Mouse (Mus musculus) stomach, embryonic 16.5 days (tissue): ENCODE measurements around the gene Gm44973. TPM values are rescaled to one million over a fixed set of nuclear protein-coding genes. Genes with fewer than 3 reads are reported as not detected.
"Not testable (repeated sequence)": the region's sequence is repeated elsewhere in the genome, so short reads cannot be mapped to it uniquely, and the experiment has no call there.

Source experiments
- ATAC-seq: fragments of 200-750 bp; cut with Nextera tagmentation; 2 replicates; pipeline ENCODE4 v1.8.0; 2017; ENCODE audit warnings: moderate number of reproducible peaks, moderate TSS enrichment; ENCODE audit not compliant: insufficient read depth, low FRiP score
- H3K27ac ChIP-seq: fragments of 300-500 bp; sonication (generic); 2 replicates; pipeline ENCODE4 v1.5.1; 2014; ENCODE audit warnings: low read length
- H3K27me3 ChIP-seq: fragments of 300-500 bp; sonication (generic); 2 replicates; pipeline ENCODE4 v1.6.1; 2014; ENCODE audit warnings: low read length, control low read depth, mixed read lengths; ENCODE audit not compliant: control insufficient read depth, insufficient read depth
- H3K36me3 ChIP-seq: fragments of 300-500 bp; sonication (generic); 2 replicates; pipeline ENCODE4 v1.6.1; 2014; ENCODE audit warnings: low read length; ENCODE audit not compliant: control insufficient read depth, insufficient read depth
- H3K4me1 ChIP-seq: fragments of 300-500 bp; sonication (generic); 2 replicates; pipeline ENCODE4 v1.6.1; 2014; ENCODE audit warnings: low read length, control low read depth, mixed read lengths; ENCODE audit not compliant: control insufficient read depth, insufficient read depth
- H3K4me2 ChIP-seq: fragments of 300-500 bp; sonication (generic); 2 replicates; pipeline ENCODE4 v1.6.1; 2014; ENCODE audit warnings: low read depth, low read length, mixed read lengths
- H3K4me3 ChIP-seq: fragments of 300-500 bp; sonication (generic); replicated peaks from 2 replicates; pipeline ENCODE4 v1.5.1; 2014; ENCODE audit warnings: mild to moderate bottlenecking, low read length
- H3K9ac ChIP-seq: fragments of 300-500 bp; sonication (generic); 2 replicates; pipeline ENCODE4 v1.6.1; 2014; ENCODE audit warnings: low read length
- H3K9me3 ChIP-seq: fragments of 300-500 bp; sonication (generic); replicated peaks from 2 replicates; pipeline ENCODE4 v1.6.1; 2016; ENCODE audit warnings: low read length, control low read depth; ENCODE audit not compliant: control insufficient read depth
- WGBS: fragments of 180-500 bp; shearing (Covaris S2); extraction: QIAGEN DNeasy Blood & Tissue Kit; methylation state at CpG from one replicate; pipeline ENCODE4 v1.1.7; 2014; 5-methylcytosine and 5-hydroxymethylcytosine counted together
- polyA plus RNA-seq: library from polyadenylated mRNA; unstranded; fragments of >200 nt; fragmentation: Nextera tagmentation; extraction: Ambion mirVana; gene quantifications from 2 replicates; pipeline ENCODE4 v1.2.1, GENCODE M21; 2015

Gm44973 gene
- polyA plus RNA-seq, 1 experiment from 2014 or later = 1.3 TPM

GRCm38 (mm10) chr7:4993999-4994788, 21.1 kb upstream of the Gm44973 start:
- H3K27ac ChIP-seq = no peak overlapping the region
- H3K4me3 ChIP-seq = no peak overlapping the region
- WGBS = 61% methylated on average over 59 of the region's 59 CpGs
- 0 out of 2 replicates have a peak overlapping the region, but pooled peaks have one; percentile 15 for H3K4me2 ChIP-seq
- peaks cover 16% of the 10 kb centered on the region for H3K4me1 ChIP-seq
- H3K9ac ChIP-seq = no peak overlapping the region
- H3K9me3 ChIP-seq = peaks cover 4% of the 10 kb centered on the region; the same call in 1 of the 2 replicates
- H3K27me3 ChIP-seq = no peaks in the 10 kb centered on the region
- H3K36me3 ChIP-seq = peaks cover 15% of the 10 kb centered on the region
- ATAC-seq = no peak

- Histone ChIP-seq H3K9me3 (peaks cover 4% of the 10 kb centered on the region; the same call in 1 of the 2 replicates), H3K36me3 (peaks cover 15% of the 10 kb centered on the region), H3K27ac (peak overlapping the region; percentile 68), H3K4me3 (peak overlapping the region; percentile 80), H3K27me3 (no peaks in the 10 kb centered on the region), H3K9ac (peak overlapping the region; percentile 91), H3K4me2 (peak overlapping the region; percentile 77), H3K4me1 (peaks cover 16% of the 10 kb centered on the region)
- WGBS = 4% methylated on average over 19 of the region's 19 CpGs
- peak; percentile 55 for ATAC-seq
Observed at GRCm38 (mm10) chr7:4995268-4996002, 19.9 kb upstream of the Gm44973 start.

GRCm38 (mm10) chr7:4996003-4996895, 19.0 kb upstream of the Gm44973 start, which contains the start of gene Zfp579:
TSS of gene Zfp579 (minus strand) at chr7:4996158.
- peak; percentile 91 for ATAC-seq
- peaks cover 15% of the 10 kb centered on the region for H3K36me3 ChIP-seq
- no peaks in the 10 kb centered on the region for H3K27me3 ChIP-seq
- H3K27ac ChIP-seq = peak within 1 kb of the TSS; percentile 68
- 8% methylated on average over 14 of the region's 26 CpGs for WGBS
- peak within 1 kb of the TSS; percentile 80 for H3K4me3 ChIP-seq
- H3K4me2 ChIP-seq = peak within 1 kb of the TSS; percentile 77
- H3K9ac ChIP-seq = peak within 1 kb of the TSS; percentile 91
- H3K9me3 ChIP-seq = peaks cover 4% of the 10 kb centered on the region; the same call in 1 of the 2 replicates
- H3K4me1 ChIP-seq = peaks cover 16% of the 10 kb centered on the region

- no peak overlapping the region for H3K27ac ChIP-seq
- H3K4me3 ChIP-seq = no peak overlapping the region; the same call in 1 of the 2 replicates
- peak overlapping the region; percentile 77 for H3K4me2 ChIP-seq
- H3K36me3 ChIP-seq = peaks cover 15% of the 10 kb centered on the region
- no peak overlapping the region for H3K9ac ChIP-seq
- no peak for ATAC-seq
- no peaks in the 10 kb centered on the region for H3K27me3 ChIP-seq
- peaks cover 4% of the 10 kb centered on the region; the same call in 1 of the 2 replicates for H3K9me3 ChIP-seq
- 58% methylated on average over 6 of the region's 8 CpGs for WGBS
- H3K4me1 ChIP-seq = peaks cover 16% of the 10 kb centered on the region
Observed at GRCm38 (mm10) chr7:4996934-4997333, 18.4 kb upstream of the Gm44973 start.

GRCm38 (mm10) chr7:4999876-5000275, 15.4 kb upstream of the Gm44973 start:
- H3K9me3 ChIP-seq = no peaks in the 10 kb centered on the region
- no peak overlapping the region for H3K9ac ChIP-seq
- no peaks in the 10 kb centered on the region for H3K36me3 ChIP-seq
- no peaks in the 10 kb centered on the region for H3K27me3 ChIP-seq
- no peak overlapping the region for H3K27ac ChIP-seq
- H3K4me3 ChIP-seq = no peak overlapping the region
- no peak for ATAC-seq
- 64% methylated on average over 2 of the region's 2 CpGs for WGBS
- H3K4me1 ChIP-seq = peaks cover 12% of the 10 kb centered on the region
- H3K4me2 ChIP-seq = no peak overlapping the region

GRCm38 (mm10) chr7:5002876-5003275, 12.4 kb upstream of the Gm44973 start:
- H3K27ac ChIP-seq, ATAC-seq, H3K9ac ChIP-seq, H3K4me1 ChIP-seq, H3K27me3 ChIP-seq, H3K9me3 ChIP-seq, H3K4me2 ChIP-seq, H3K4me3 ChIP-seq: not testable (repeated sequence)
- WGBS = 69% methylated on average over 8 of the region's 8 CpGs
- H3K36me3 ChIP-seq = peaks cover 12% of the 10 kb centered on the region

GRCm38 (mm10) chr7:5008229-5008628, 7.1 kb upstream of the Gm44973 start:
- Histone ChIP-seq H3K4me3 (no peak overlapping the region), H3K9me3 (0 out of 2 replicates have a peak, but pooled peaks cover 2% of the 10 kb centered on the region), H3K9ac (no peak overlapping the region), H3K4me1 (no peaks in the 10 kb centered on the region), H3K27me3 (no peaks in the 10 kb centered on the region), H3K36me3 (peaks cover 58% of the 10 kb centered on the region), H3K4me2 (no peak overlapping the region), H3K27ac (no peak overlapping the region)
- no peak for ATAC-seq
- WGBS = 97% methylated on average over 26 of the region's 26 CpGs

- WGBS = 87% methylated on average over 27 of the region's 27 CpGs
- Histone ChIP-seq H3K4me2 (peak overlapping the region; percentile 55), H3K9me3 (0 out of 2 replicates have a peak, but pooled peaks cover 2% of the 10 kb centered on the region), H3K36me3 (peaks cover 46% of the 10 kb centered on the region), H3K27me3 (no peaks in the 10 kb centered on the region), H3K4me3 (0 out of 2 replicates have a peak overlapping the region, but pooled peaks have one; percentile 83), H3K9ac (no peak overlapping the region), H3K4me1 (peaks cover 5% of the 10 kb centered on the region), H3K27ac (no peak overlapping the region)
- no peak for ATAC-seq
Observed at GRCm38 (mm10) chr7:5012681-5013513, 2.4 kb upstream of the Gm44973 start.
